Mouse (Mus musculus) skeletal muscle tissue, adult 2 months (tissue): ENCODE results near the gene Gpr85.
"Not testable (repeated sequence)": the region's sequence is repeated elsewhere in the genome, so short reads cannot be mapped to it uniquely, and the experiment has no call there.

Source experiments
- DNase-seq: peaks from one replicate; pipeline ENCODE4 v3.0.0-alpha.2; 2012; ENCODE audit warnings: low read depth, low spot score

Gpr85 gene

GRCm38 (mm10) chr6:13839345-13840054 is at the start of gene Gpr85:
Gene Gpr85, minus strand, starts transcription at chr6:13839942.
- no peak for DNase-seq

- DNase-seq, result no peak
Measured at GRCm38 (mm10) chr6:13884877-13885592, 45.3 kb upstream of the Gpr85 start.

GRCm38 (mm10) chr6:13882919-13883318 is 43.2 kb upstream of the Gpr85 start:
- no peak for DNase-seq

GRCm38 (mm10) chr6:13873959-13874358 is 34.2 kb upstream of the Gpr85 start:
- DNase-seq, result no peak

GRCm38 (mm10) chr6:13872076-13872475 is 32.3 kb upstream of the Gpr85 start:
- no peak for DNase-seq

DNA sequence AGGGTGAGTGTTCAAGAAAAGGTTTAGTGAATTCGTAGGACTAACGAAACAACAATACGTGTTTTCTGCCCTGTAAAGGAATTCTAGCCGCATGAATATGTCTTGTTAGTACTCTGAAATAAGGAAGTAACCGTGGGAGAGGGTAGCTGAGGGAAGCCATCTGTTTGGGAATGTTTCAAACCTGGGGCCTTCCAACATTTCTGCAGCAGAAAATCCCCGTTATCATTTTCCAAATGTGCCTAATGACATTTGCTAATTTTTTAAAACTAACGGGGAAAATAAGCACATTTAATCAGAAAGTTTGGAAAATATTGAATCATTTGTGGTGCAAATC is 31.9 kb upstream of the Gpr85 start:
- DNase-seq, result no peak

DNA sequence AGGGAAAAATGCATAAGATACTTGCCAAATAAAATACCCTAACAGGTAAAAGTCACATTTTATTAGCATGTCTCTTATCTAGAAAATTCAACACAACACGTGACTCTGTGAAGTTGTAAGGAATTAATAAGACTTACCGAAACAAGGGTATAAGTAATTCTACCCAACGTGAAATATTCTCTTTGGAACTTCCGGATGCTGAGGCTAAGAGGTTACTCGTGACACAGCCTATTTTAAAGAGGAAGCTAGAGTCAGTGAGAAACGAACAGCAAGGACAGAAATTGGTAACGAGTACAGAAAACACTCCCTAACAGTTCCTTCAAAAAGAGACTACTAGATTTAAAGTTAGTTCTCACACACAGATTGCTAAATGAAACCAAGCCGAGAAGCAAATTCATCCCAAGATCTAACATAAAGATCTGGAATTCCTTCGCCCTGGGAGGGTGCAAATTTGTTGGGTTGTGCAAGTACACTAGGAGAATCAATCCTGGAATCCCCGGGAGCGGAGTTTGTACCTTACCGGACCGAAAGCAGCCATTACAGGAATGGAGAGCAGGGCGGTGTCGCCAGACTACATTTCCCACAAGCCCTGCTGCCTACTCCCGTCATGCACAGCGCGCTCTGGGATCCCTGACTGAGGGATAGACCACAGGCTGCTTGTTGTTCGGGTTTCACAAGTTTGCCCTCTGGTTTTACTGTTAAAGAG is 31.3 kb upstream of the Gpr85 start, which contains the start of gene 2610001J05Rik:
2610001J05Rik (minus strand) TSS at position 600 of the 706 bp plus-strand sequence.
- peak; percentile 84 for DNase-seq

GRCm38 (mm10) chr6:13870289-13870741 is 30.6 kb upstream of the Gpr85 start:
- DNase-seq, result no peak

- no peak for DNase-seq
Measured at GRCm38 (mm10) chr6:13860596-13860995, 20.9 kb upstream of the Gpr85 start.

- no peak for DNase-seq
Measured at GRCm38 (mm10) chr6:13859877-13860585, 20.3 kb upstream of the Gpr85 start.

GRCm38 (mm10) chr6:13854230-13854629 is 14.5 kb upstream of the Gpr85 start:
- no peak for DNase-seq

DNA sequence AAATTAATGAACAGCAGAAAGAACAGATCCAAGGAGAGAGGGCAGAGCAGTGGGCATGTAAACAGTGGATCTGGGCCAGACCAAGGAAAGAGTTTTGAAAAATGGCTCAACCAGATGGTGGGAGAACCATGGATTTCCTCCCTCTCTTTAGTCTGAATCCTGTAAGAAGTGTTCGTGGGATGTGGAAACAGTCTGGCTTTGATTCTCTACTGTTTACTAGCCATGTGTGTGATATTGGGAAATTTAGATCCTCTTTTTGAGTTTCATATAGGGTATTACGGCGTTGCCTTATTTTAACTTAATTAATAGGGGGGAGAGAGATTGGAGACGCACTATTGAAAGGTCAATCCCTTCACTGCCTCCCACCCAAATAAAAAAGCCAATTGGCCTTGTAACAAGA is 13.5 kb upstream of the Gpr85 start:
- no peak for DNase-seq

GRCm38 (mm10) chr6:13846031-13846430 is 6.3 kb upstream of the Gpr85 start:
- not testable (repeated sequence) for DNase-seq

GRCm38 (mm10) chr6:13838677-13839344 is 931 bp downstream of the Gpr85 start:
- peak; percentile 21 for DNase-seq

GRCm38 (mm10) chr6:13837916-13838676 is 1.6 kb downstream of the Gpr85 start:
- no peak for DNase-seq

GRCm38 (mm10) chr6:13836967-13837570 is 2.7 kb downstream of the Gpr85 start:
- no peak for DNase-seq

DNA sequence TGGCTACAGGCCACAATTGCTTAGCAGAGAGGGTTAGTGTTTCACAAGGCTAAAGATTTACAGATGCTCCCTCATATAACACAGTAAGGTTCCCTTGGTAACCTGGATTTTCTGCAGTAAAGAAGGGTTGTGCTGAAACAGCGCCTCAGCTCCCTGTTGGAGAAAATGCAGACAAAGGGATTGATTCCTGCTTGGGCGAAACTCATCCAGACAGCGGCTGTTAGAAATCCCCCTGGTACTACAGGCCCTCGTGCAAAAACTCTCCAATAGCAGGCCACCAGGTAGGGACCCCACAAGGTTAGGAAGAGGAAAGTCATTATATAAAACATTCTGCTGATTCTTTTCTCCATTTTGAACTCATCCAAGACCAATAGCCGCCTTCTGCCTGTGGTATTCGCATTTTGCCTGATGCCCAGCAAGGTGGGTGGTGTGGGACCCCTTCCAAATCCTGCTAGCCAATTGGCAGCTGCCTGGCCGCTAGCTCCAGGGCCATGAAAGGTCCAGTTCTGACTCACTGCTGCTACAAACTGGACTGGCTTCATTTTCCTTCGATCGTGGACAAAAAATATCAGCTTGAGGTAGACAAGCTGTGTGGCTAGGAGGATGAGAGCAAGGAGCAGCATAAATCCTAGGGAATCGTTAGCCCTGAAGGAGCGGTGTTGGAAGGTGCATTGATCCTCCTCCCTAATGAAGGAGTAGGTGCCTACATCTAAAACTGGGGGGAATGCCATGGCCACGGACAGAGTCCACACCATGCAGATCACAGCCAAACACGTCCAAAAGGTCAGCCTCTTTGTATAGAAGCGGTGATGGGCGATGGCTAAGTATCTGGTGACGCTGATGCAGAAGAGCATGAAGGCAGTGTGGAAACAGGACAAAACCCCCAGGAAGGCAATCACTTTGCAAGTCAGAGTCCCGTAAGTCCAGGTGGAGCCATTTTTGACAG is 3.7 kb downstream of the Gpr85 start:
- no peak for DNase-seq

GRCm38 (mm10) chr6:13832770-13833169 is 7.0 kb downstream of the Gpr85 start:
- no peak for DNase-seq

- DNase-seq, result no peak
Measured at GRCm38 (mm10) chr6:13828877-13829276, 10.9 kb downstream of the Gpr85 start.
